Mouse (Mus musculus) limb, embryonic 12.5 days (tissue): ENCODE data around the gene 2610301B20Rik. TPM values are rescaled to one million over a fixed set of nuclear protein-coding genes. Genes with fewer than 3 reads are reported as not detected.
"Not testable (repeated sequence)": the region's sequence is repeated elsewhere in the genome, so short reads cannot be mapped to it uniquely, and the experiment has no call there.

ENCODE experiments used
- ATAC-seq: fragments of 200-750 bp; cut with Nextera tagmentation; 2 replicates; pipeline ENCODE4 v1.8.0; 2017; ENCODE audit warnings: low read depth, moderate TSS enrichment; ENCODE audit not compliant: insufficient number of reproducible peaks, insufficient read depth, low FRiP score, low TSS enrichment
- H3K27ac ChIP-seq: fragments of 300-500 bp; sonication (generic); 2 replicates; pipeline ENCODE4 v1.5.1; 2016; ENCODE audit warnings: mild to moderate bottlenecking, moderate library complexity
- H3K27me3 ChIP-seq: fragments of 300-500 bp; sonication (generic); 2 replicates; pipeline ENCODE4 v1.6.1; 2016; ENCODE audit warnings: mild to moderate bottlenecking, moderate library complexity
- H3K36me3 ChIP-seq: fragments of 300-500 bp; sonication (generic); 2 replicates; pipeline ENCODE4 v1.6.1; 2016; ENCODE audit warnings: mild to moderate bottlenecking, moderate library complexity
- H3K4me1 ChIP-seq: fragments of 300-500 bp; sonication (generic); replicated peaks from 2 replicates; pipeline ENCODE4 v1.6.1; 2016
- H3K4me2 ChIP-seq: fragments of 300-500 bp; sonication (generic); 2 replicates; pipeline ENCODE4 v1.6.1; 2016; ENCODE audit warnings: mild to moderate bottlenecking, moderate library complexity
- H3K4me3 ChIP-seq: fragments of 300-500 bp; sonication (generic); replicated peaks from 2 replicates; pipeline ENCODE4 v1.5.1; 2016; ENCODE audit warnings: mild to moderate bottlenecking
- H3K9ac ChIP-seq: fragments of 300-500 bp; sonication (generic); replicated peaks from 2 replicates; pipeline ENCODE4 v1.6.1; 2016; ENCODE audit warnings: mild to moderate bottlenecking, moderate library complexity
- H3K9me3 ChIP-seq: fragments of 300-500 bp; sonication (generic); 2 replicates; pipeline ENCODE4 v1.6.1; 2016; ENCODE audit warnings: mild to moderate bottlenecking, moderate library complexity
- WGBS: fragments of 180-500 bp; shearing (Covaris S2); methylation state at CpG from one replicate; pipeline ENCODE4 v1.1.7; 2016; 5-methylcytosine and 5-hydroxymethylcytosine counted together
- polyA plus RNA-seq: library from polyadenylated mRNA; unstranded; fragments of >200 nt; fragmentation: Nextera tagmentation; extraction: Ambion mirVana; gene quantifications from 2 replicates; pipeline ENCODE4 v1.2.1, GENCODE M21; 2016

The 2610301B20Rik gene
- polyA plus RNA-seq, 1 experiment from 2014 or later, result 23.9 TPM

DNA sequence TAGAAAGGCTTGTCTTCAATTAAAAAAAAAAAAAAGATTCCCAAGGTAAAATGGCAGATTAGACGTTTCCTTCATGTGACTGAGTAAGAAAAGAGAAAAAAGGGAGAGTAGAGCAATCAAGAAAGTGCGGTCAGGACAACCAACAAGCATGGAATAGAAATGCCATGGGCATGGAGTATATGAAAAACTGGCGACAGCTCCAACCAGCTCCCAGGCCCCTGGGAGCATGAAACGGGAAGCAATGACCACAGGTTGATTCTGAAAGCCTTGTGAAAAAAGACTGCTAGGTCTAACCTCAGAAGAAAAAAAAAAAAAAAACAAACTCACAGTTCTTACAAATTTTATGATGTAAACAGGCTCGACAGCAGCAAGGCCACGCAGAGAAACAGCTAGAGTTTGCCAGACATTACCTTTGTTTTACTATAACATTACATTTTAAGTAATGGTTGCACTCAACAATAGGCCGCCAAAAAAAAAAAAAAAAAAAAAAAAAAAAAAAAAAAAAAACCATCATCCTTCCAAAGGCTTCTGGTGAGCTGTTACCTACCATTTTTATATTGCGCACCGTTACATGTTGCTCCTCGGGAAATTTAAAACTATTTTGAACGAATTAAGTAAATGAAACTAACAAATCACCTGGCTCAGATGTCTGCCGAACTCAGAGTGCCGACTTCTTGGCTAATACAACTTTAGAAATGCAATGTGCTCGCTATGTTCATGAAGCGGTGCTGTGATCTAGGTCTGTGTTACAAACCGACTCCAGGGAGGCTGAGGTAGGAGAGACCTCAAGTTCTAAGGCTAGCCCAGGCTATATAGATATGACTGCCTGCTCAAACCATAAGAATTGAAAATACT is 1.4 kb upstream of the 2610301B20Rik start:
- Histone ChIP-seq H3K9ac (peak overlapping the region; percentile 84; the same call in 1 of the 2 replicates), H3K4me3 (peak overlapping the region; percentile 87), H3K4me2 (peak overlapping the region; percentile 66), H3K4me1 (peaks cover 9% of the 10 kb centered on the region), H3K36me3 (no peaks in the 10 kb centered on the region), H3K9me3 (no peaks in the 10 kb centered on the region), H3K27me3 (no peaks in the 10 kb centered on the region), H3K27ac (peak overlapping the region; percentile 98; the same call in 1 of the 2 replicates)
- WGBS, result 33% methylated on average over 16 of the region's 16 CpGs
- no peak for ATAC-seq

DNA sequence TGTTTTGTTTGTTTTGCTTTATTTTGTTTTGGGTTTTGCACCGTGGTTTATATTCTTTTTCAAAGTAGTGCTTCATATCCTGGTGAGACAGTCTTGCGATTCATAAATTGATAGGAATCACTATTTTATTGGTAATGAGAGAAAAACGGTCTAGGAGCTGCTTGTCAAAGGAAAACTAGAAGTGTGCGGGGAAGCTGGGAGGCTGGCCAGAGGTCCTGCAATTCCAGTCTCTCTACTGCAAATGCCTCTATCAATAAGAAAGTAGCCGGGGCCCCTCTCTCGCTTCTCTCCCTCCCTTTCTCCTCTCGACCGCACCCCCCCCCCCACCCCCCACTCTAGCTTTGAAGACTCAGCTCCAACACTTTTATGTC is 764 bp upstream of the 2610301B20Rik start:
- peak overlapping the region; percentile 98 for H3K27ac ChIP-seq
- no peaks in the 10 kb centered on the region for H3K36me3 ChIP-seq
- ATAC-seq, result peak; percentile 39
- peak overlapping the region; percentile 87 for H3K4me3 ChIP-seq
- H3K4me1 ChIP-seq, result peaks cover 9% of the 10 kb centered on the region
- peak overlapping the region; percentile 84; the same call in 1 of the 2 replicates for H3K9ac ChIP-seq
- H3K9me3 ChIP-seq, result no peaks in the 10 kb centered on the region
- no peaks in the 10 kb centered on the region for H3K27me3 ChIP-seq
- peak overlapping the region; percentile 66 for H3K4me2 ChIP-seq
- WGBS, result 2% methylated on average over 7 of the region's 8 CpGs

DNA sequence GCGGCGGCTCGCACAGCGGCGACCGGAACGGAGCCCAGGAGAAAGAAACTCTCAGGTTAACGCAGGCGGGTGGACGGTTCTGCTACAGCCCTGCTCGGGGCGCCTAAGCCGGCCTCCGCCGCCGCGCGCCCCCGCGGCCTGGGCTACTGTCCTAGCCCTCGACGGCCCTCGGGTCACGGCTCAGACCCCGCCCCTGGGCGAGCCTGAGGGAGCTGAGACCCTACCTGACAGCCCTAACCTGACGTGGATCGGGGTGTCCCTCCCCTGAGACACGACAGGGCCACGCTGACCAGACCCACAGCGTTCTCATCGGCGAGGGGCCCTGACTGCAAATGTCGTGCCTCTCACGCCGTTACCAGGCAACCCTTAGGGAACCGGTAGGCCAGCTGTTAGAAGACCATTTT is 422 bp downstream of the 2610301B20Rik start:
- WGBS, result under 1% methylated on average over 37 of the region's 37 CpGs
- H3K4me2 ChIP-seq, result peak overlapping the region; percentile 66
- ATAC-seq, result peak; percentile 87

DNA sequence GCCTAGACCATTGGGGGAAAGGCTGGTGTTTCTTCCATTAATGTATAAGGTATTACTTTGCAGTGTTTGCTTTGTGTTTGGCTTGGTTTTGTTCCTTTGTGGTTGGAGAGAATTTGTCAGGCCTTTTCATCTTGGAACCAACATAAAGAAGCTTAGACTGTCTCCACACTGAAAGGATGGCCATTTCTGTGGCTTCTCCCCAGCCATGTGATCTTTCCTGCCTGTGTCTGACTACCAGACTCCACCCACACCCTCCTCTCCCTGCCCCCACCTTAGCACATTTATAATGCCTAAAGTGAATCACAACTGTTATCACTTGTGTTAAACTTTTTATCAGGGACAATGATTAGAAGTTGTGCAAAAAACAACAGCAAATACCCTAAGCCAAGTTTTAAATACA is 1.1 kb downstream of the 2610301B20Rik start:
- ATAC-seq, result no peak
- H3K4me3 ChIP-seq, result peak overlapping the region; percentile 87
- peaks cover 9% of the 10 kb centered on the region for H3K4me1 ChIP-seq
- H3K27me3 ChIP-seq, result no peaks in the 10 kb centered on the region
- H3K9me3 ChIP-seq, result no peaks in the 10 kb centered on the region
- H3K36me3 ChIP-seq, result peaks cover 5% of the 10 kb centered on the region; the same call in 1 of the 2 replicates
- peak overlapping the region; percentile 66 for H3K4me2 ChIP-seq
- peak overlapping the region; percentile 84; the same call in 1 of the 2 replicates for H3K9ac ChIP-seq
- H3K27ac ChIP-seq, result no peak overlapping the region; the same call in 1 of the 2 replicates

More for the DNA sequence above, 422 bp downstream of the 2610301B20Rik start:
- peaks cover 9% of the 10 kb centered on the region for H3K4me1 ChIP-seq
- no peaks in the 10 kb centered on the region for H3K9me3 ChIP-seq
- H3K27me3 ChIP-seq, result no peaks in the 10 kb centered on the region
- H3K9ac ChIP-seq, result peak overlapping the region; percentile 84
- H3K36me3 ChIP-seq, result peaks cover 5% of the 10 kb centered on the region; the same call in 1 of the 2 replicates
- peak overlapping the region; percentile 87 for H3K4me3 ChIP-seq
- peak overlapping the region; percentile 98 for H3K27ac ChIP-seq

DNA sequence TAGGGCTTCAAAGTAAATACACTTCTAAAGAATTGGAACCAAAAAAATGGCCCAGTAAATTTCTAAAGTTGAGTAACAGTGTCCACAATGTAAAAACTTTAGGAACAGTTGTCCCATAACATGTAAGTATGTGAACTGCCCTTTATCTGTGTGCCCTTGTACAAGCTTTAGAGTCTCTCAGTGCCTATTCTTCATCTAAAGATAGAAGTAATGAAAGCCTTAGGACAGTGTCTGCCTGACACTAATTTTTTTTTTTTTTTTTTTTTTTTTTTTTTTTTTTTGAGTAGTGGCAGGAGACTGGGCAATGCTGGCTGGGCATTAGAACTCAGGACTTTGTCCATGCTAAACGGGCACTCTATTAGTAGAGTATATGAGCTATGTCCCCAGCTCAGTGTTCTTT is 2.8 kb downstream of the 2610301B20Rik start:
- 85% methylated on average over 1 of the region's 1 CpGs for WGBS
- no peak for ATAC-seq
- Histone ChIP-seq H3K4me2 (no peak overlapping the region), H3K36me3 (peaks cover 5% of the 10 kb centered on the region; the same call in 1 of the 2 replicates), H3K4me3 (no peak overlapping the region), H3K9me3 (no peaks in the 10 kb centered on the region), H3K9ac (no peak overlapping the region), H3K4me1 (peaks cover 9% of the 10 kb centered on the region), H3K27me3 (no peaks in the 10 kb centered on the region), H3K27ac (no peak overlapping the region)

DNA sequence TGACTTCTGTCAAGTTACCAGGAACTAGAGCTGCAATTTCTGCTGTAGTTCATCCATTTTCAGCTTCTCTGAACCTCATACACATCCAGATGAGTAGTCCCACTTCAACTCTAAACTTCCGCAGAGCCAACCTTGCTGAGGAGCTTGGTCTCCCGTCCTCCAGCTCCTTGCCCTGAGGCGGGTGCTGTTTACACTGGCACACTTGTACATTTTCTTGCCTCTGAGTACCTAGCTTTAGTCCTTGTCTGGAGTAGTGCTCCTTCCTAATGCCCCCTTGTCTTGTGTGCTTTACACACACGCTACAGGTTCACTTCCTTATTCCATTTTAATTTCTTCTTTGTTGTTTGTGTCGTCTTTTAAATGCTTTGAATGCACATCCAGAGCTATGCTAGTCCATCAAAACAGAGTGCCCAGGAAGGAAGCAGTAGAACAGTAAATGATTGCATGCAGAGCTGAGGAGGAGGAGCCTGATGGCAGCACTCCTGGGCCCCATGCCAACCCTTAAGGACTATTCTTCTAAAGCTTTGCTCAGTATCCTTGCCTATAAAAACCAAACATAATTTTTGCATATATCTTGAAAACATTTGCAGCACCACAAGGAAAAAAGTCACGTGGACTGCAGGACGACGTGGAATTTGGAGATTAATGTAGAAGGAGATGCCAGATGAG is 9.6 kb downstream of the 2610301B20Rik start:
- Histone ChIP-seq H3K27me3 (no peaks in the 10 kb centered on the region), H3K4me2 (no peak overlapping the region), H3K27ac (no peak overlapping the region), H3K9me3 (peaks cover 9% of the 10 kb centered on the region; the same call in 1 of the 2 replicates), H3K4me1 (no peaks in the 10 kb centered on the region), H3K4me3 (no peak overlapping the region), H3K9ac (no peak overlapping the region), H3K36me3 (peaks cover 48% of the 10 kb centered on the region)
- 91% methylated on average over 8 of the region's 8 CpGs for WGBS
- ATAC-seq, result no peak

DNA sequence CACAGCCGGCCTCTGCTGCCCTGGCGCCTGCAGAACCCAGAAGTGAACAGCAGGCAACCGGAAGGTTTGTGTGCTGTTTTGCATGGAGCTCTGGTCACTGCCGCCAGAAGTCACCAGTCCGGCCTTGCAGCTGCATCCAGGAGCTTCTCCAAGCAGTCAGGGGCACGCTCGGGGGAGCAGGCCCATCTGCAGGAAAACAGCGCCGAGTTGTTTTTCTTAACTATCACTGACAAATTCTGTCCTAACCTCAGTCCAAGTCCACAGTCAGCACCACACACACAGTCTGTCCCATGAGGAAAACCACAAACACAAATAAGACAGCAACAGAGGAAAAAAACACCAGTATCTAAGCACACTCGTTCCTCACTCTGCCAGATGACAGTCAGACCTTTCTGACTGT is 14.5 kb downstream of the 2610301B20Rik start:
- Histone ChIP-seq H3K27ac (no peak overlapping the region), H3K4me2 (no peak overlapping the region), H3K4me1 (no peaks in the 10 kb centered on the region), H3K4me3 (no peak overlapping the region), H3K9ac (no peak overlapping the region), H3K36me3 (peaks cover 46% of the 10 kb centered on the region), H3K27me3 (no peaks in the 10 kb centered on the region), H3K9me3 (peaks cover 20% of the 10 kb centered on the region)
- ATAC-seq, result no peak
- WGBS, result 94% methylated on average over 10 of the region's 10 CpGs

DNA sequence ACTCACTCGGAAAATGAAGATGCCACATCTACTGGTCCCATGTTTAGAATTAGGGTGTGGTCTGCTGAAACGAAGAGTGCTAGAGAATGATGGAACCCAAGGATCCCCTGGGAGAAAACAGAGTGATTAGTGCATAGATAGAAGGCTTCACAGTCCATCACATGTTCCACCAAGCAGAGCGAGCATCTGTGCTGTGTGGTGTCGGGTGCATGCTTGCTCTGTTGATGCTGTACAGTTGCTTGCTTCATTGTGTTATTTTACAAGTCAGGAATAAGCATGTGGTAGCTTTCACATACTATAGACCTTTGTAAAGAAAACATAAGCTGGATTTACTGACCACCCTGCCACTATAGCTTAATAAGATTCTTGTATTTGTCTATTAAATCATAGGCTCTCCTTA is 22.0 kb downstream of the 2610301B20Rik start:
- WGBS, result 86% methylated on average over 4 of the region's 4 CpGs
- H3K4me2 ChIP-seq, result no peak overlapping the region
- no peak overlapping the region for H3K27ac ChIP-seq
- H3K36me3 ChIP-seq, result peaks cover 30% of the 10 kb centered on the region; the same call in 1 of the 2 replicates
- H3K4me1 ChIP-seq, result no peaks in the 10 kb centered on the region
- H3K9me3 ChIP-seq, result no peaks in the 10 kb centered on the region
- H3K27me3 ChIP-seq, result no peaks in the 10 kb centered on the region
- H3K4me3 ChIP-seq, result no peak overlapping the region
- no peak overlapping the region for H3K9ac ChIP-seq
- ATAC-seq, result no peak

DNA sequence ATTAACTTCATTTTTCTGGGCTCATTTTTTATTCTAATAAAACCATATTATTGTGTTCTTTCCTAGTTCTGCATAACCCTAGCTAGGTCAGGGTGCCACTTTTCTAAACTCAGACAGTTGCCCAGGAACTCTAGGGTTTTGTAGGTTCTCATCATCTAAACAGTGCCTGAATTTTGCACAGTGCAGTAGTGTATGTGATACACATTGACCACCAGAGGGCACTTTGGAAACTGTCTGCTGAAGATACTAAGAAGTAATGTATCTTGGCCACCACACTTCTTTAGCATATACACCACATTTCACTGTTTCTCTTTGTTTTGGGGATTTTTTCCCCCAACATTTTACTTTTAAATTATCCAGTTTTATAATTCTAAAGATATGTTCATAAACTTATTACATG is 22.6 kb downstream of the 2610301B20Rik start:
- Histone ChIP-seq H3K4me1 (no peaks in the 10 kb centered on the region), H3K27ac (no peak overlapping the region), H3K4me3 (no peak overlapping the region), H3K36me3 (peaks cover 30% of the 10 kb centered on the region; the same call in 1 of the 2 replicates), H3K4me2 (no peak overlapping the region), H3K9me3 (no peaks in the 10 kb centered on the region), H3K27me3 (no peaks in the 10 kb centered on the region), H3K9ac (no peak overlapping the region)
- ATAC-seq, result peak; percentile 52; the same call in 1 of the 2 replicates

DNA sequence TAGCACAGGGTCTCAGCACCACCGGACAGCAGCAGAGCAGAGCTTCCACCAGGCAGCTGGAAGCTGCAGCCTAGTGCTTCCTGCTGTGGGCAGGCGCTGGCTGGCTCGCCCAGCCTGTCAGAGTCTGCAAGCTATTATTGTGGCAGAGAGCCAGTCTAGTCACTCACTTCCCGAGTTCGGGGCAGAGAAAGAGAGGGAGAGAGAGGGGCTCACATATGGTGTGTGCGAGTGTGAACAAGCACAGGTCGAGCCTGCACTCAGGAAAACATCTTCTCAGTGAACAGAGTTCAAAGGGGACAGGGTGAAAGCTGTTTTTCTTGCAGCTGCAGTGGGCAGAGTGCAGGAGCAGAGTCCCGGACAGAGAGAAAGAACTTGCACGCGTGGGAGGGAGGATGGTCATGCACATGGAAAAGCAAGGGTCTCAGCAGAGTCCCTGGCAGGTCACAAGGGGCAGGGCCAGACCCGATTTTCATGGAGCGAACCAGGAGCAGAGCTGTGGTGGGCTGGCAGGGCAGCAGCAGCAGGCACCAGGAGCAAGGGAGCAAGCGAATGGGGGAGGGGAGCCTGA is 31.0 kb downstream of the 2610301B20Rik start:
- H3K9ac ChIP-seq, result no peak overlapping the region
- H3K4me1 ChIP-seq, result peaks cover 11% of the 10 kb centered on the region
- H3K4me2 ChIP-seq, result peak overlapping the region; percentile 38
- 5% methylated on average over 13 of the region's 13 CpGs for WGBS
- ATAC-seq, result peak; percentile 81
- no peaks in the 10 kb centered on the region for H3K27me3 ChIP-seq
- peak overlapping the region; percentile 56; the same call in 1 of the 2 replicates for H3K27ac ChIP-seq
- H3K9me3 ChIP-seq, result no peaks in the 10 kb centered on the region
- H3K4me3 ChIP-seq, result peak overlapping the region; percentile 10; the same call in 1 of the 2 replicates
- H3K36me3 ChIP-seq, result no peaks in the 10 kb centered on the region

DNA sequence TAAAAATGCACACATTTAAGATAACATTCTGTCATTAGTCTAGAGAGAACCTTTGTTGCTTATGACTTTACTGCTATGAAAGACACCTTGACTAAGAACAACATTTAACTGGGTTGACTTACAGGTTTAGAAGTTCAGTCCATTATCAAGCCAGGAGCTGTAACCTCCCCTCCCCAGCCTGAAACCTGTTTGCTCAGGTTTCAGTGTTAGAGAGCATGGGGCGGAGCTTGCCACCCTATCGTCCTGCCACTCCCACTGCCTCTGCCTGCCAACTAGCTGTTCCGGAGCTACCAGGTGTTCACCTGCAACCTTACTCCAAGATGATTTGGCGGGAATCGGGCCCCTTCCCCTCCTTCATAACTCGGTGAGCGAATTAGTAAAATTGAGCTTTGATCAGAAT is 37.1 kb downstream of the 2610301B20Rik start:
- H3K27ac ChIP-seq, H3K4me2 ChIP-seq, H3K9ac ChIP-seq, H3K9me3 ChIP-seq, ATAC-seq, H3K27me3 ChIP-seq, H3K36me3 ChIP-seq, H3K4me3 ChIP-seq, H3K4me1 ChIP-seq: not testable (repeated sequence)
- 46% methylated on average over 7 of the region's 7 CpGs for WGBS
